Mouse (Mus musculus) colon, adult 2 months (tissue): ENCODE measurements around the gene Stk39. TPM values are rescaled to one million over a fixed set of nuclear protein-coding genes. Genes with fewer than 3 reads are reported as not detected.

Source experiments
- polyA plus RNA-seq: library from polyadenylated mRNA; depleted of rRNA; stranded (reverse); fragments of >200 nt; gene quantifications from 2 replicates; pipeline ENCODE4 v1.2.3, GENCODE M21; 2012; rRNA removed

Stk39 gene
- 12.3 and 13.8 TPM in 2 replicates for polyA plus RNA-seq

DNA sequence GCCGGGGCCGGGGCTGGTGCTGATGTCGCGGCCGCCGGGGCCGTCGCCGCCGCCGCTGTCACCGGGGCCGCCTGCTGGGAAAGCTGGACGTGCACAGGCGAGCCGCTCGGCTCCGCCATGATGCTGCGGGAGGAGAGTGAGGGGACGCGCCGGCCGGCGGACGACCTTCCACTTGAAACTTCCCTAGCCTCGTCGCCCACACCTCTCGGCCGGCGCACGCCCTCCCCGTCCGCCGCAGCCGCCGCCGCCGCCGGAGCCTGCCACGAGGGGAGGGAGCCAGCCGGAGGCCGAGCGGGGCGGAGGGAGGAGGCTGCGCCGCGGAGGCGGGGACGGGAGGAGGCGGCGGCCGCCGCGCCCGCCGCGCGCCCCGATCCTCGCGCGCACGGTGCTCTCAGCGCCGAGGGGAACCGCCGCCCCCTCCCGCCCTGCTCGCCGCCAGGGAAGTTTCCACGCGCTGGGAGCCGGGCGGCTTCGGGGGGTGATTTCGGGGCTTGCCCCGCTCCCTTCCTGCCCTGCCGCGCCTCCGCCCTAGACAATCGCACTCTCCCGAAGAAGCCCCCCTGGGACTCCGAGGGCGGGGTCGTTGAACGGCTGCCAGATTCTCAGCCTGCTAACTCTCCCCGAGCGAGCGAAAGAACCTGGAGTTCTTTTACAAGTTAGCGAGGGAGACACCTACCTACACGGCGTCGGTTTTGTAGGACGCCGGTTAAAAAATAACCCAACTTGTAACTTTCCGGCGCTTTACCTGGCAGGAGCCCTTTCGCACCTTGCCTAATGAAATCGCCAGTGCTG, at the start of gene Stk39:
Gene Stk39, minus strand, starts transcription at position 510 of the 792 bp plus-strand sequence.

Other genes starting within 250 kb of the Stk39 start
- not detected in 2 replicates for gene 4933409G03Rik, start 110.1 kb upstream of the Stk39 start, polyA plus RNA-seq
- gene 4932414N04Rik, start 184.2 kb upstream of the Stk39 start, polyA plus RNA-seq: not detected in 2 replicates